Mouse (Mus musculus) liver, embryonic 12.5 days (tissue): ENCODE results near the gene Prrt3. TPM values are rescaled to one million over a fixed set of nuclear protein-coding genes. Genes with fewer than 3 reads are reported as not detected.
A peak's percentile ranks its signal among the peaks of the same experiment; 100 is the strongest.

ENCODE experiments used
- ATAC-seq: fragments of 200-750 bp; cut with Nextera tagmentation; 2 replicates; pipeline ENCODE4 v1.8.0; 2017; ENCODE audit warnings: moderate number of reproducible peaks, mild to moderate bottlenecking, moderate library complexity
- H3K27ac ChIP-seq: fragments of 300-500 bp; sonication (generic); 2 replicates; pipeline ENCODE4 v1.5.1; 2016; ENCODE audit warnings: mild to moderate bottlenecking
- H3K27me3 ChIP-seq: fragments of 300-500 bp; sonication (generic); replicated peaks from 2 replicates; pipeline ENCODE4 v1.6.1; 2016; ENCODE audit warnings: mild to moderate bottlenecking, moderate library complexity
- H3K36me3 ChIP-seq: fragments of 300-500 bp; sonication (generic); 2 replicates; pipeline ENCODE4 v1.6.1; 2016; ENCODE audit warnings: mild to moderate bottlenecking, moderate library complexity
- H3K4me1 ChIP-seq: fragments of 300-500 bp; sonication (generic); 2 replicates; pipeline ENCODE4 v1.6.1; 2016
- H3K4me2 ChIP-seq: fragments of 300-500 bp; sonication (generic); 2 replicates; pipeline ENCODE4 v1.6.1; 2016; ENCODE audit warnings: mild to moderate bottlenecking, moderate library complexity
- H3K4me3 ChIP-seq: fragments of 300-500 bp; sonication (generic); 2 replicates; pipeline ENCODE4 v1.5.1; 2016; ENCODE audit warnings: mild to moderate bottlenecking, moderate library complexity
- H3K9ac ChIP-seq: fragments of 300-500 bp; sonication (generic); 2 replicates; pipeline ENCODE4 v1.6.1; 2016; ENCODE audit warnings: mild to moderate bottlenecking, moderate library complexity
- H3K9me3 ChIP-seq: fragments of 300-500 bp; sonication (generic); replicated peaks from 2 replicates; pipeline ENCODE4 v1.6.1; 2016; ENCODE audit warnings: mild to moderate bottlenecking, moderate library complexity
- WGBS: fragments of 180-500 bp; shearing (Covaris S2); methylation state at CpG from one replicate; pipeline ENCODE4 v1.1.7; 2016; ENCODE audit not compliant: insufficient replicate concordance; 5-methylcytosine and 5-hydroxymethylcytosine counted together
- microRNA-seq: library from miRNA; unstranded; fragments of <30 nt; microRNA quantifications from one replicate; pipeline ENCODE4, GENCODE M21; 2017
- polyA plus RNA-seq: library from polyadenylated mRNA; unstranded; fragments of >200 nt; fragmentation: Nextera tagmentation; extraction: Ambion mirVana; gene quantifications from 2 replicates; pipeline ENCODE4 v1.2.1, GENCODE M21; 2016

The Prrt3 gene
- polyA plus RNA-seq, 1 experiment from 2014 or later = 0.11 TPM

GRCm38 (mm10) chr6:113468512-113468911 lies 33.2 kb downstream of the Prrt3 start:
- H3K4me2 ChIP-seq = peak overlapping the region; percentile 75
- H3K27ac ChIP-seq = no peak overlapping the region
- no peak for ATAC-seq
- H3K4me3 ChIP-seq = no peak overlapping the region
- no peak overlapping the region for H3K9ac ChIP-seq
- peaks cover 21% of the 10 kb centered on the region for H3K4me1 ChIP-seq
- H3K9me3 ChIP-seq = no peaks in the 10 kb centered on the region
- WGBS = 44% methylated on average over 3 of the region's 3 CpGs
- H3K36me3 ChIP-seq = no peaks in the 10 kb centered on the region
- peaks cover 64% of the 10 kb centered on the region for H3K27me3 ChIP-seq

- Histone ChIP-seq H3K9me3 (no peaks in the 10 kb centered on the region), H3K36me3 (no peaks in the 10 kb centered on the region), H3K9ac (no peak overlapping the region), H3K4me2 (no peak overlapping the region), H3K4me3 (no peak overlapping the region), H3K27ac (no peak overlapping the region), H3K27me3 (peaks cover 44% of the 10 kb centered on the region), H3K4me1 (peaks cover 13% of the 10 kb centered on the region)
- ATAC-seq = no peak
- 51% methylated on average over 5 of the region's 5 CpGs for WGBS
These were observed 36.1 kb downstream of the Prrt3 start for GRCm38 (mm10) chr6:113465602-113466001.

- Histone ChIP-seq H3K27me3 (peaks cover 29% of the 10 kb centered on the region; the same call in 1 of the 2 replicates), H3K27ac (no peak overlapping the region), H3K9ac (no peak overlapping the region), H3K36me3 (no peaks in the 10 kb centered on the region), H3K4me2 (no peak overlapping the region), H3K9me3 (no peaks in the 10 kb centered on the region), H3K4me3 (no peak overlapping the region), H3K4me1 (peaks cover 3% of the 10 kb centered on the region)
- 58% methylated on average over 7 of the region's 7 CpGs for WGBS
- ATAC-seq = no peak
These were observed 37.7 kb downstream of the Prrt3 start for GRCm38 (mm10) chr6:113464040-113464439.

GRCm38 (mm10) chr6:113458635-113459034 lies 43.1 kb downstream of the Prrt3 start:
- 63% methylated on average over 10 of the region's 10 CpGs for WGBS

GRCm38 (mm10) chr6:113457952-113458534 lies 43.7 kb downstream of the Prrt3 start, which contains the start of gene Il17re:
TSS of gene Il17re (plus strand) at chr6:113458484.
- no peak within 1 kb of the TSS for H3K4me3 ChIP-seq
- no peak within 1 kb of the TSS for H3K9ac ChIP-seq
- H3K36me3 ChIP-seq = no peaks in the 10 kb centered on the region
- no peak for ATAC-seq
- 24% methylated on average over 10 of the region's 10 CpGs for WGBS
- H3K9me3 ChIP-seq = no peaks in the 10 kb centered on the region
- no peak within 1 kb of the TSS for H3K27ac ChIP-seq
- no peaks in the 10 kb centered on the region for H3K27me3 ChIP-seq
- H3K4me2 ChIP-seq = no peak within 1 kb of the TSS
- no peaks in the 10 kb centered on the region for H3K4me1 ChIP-seq

More at GRCm38 (mm10) chr6:113458635-113459034, 43.1 kb downstream of the Prrt3 start:
- ATAC-seq = no peak
- no peaks in the 10 kb centered on the region for H3K4me1 ChIP-seq
- H3K4me3 ChIP-seq = no peak overlapping the region
- no peak overlapping the region for H3K4me2 ChIP-seq
- H3K27me3 ChIP-seq = no peaks in the 10 kb centered on the region
- H3K9ac ChIP-seq = no peak overlapping the region
- no peaks in the 10 kb centered on the region for H3K9me3 ChIP-seq
- no peak overlapping the region for H3K27ac ChIP-seq
- no peaks in the 10 kb centered on the region for H3K36me3 ChIP-seq

GRCm38 (mm10) chr6:113455007-113455406 lies 46.7 kb downstream of the Prrt3 start:
- H3K9ac ChIP-seq = no peak overlapping the region
- H3K27me3 ChIP-seq = no peaks in the 10 kb centered on the region
- H3K27ac ChIP-seq = no peak overlapping the region
- ATAC-seq = no peak
- H3K4me2 ChIP-seq = no peak overlapping the region
- no peaks in the 10 kb centered on the region for H3K36me3 ChIP-seq
- H3K9me3 ChIP-seq = no peaks in the 10 kb centered on the region
- no peak overlapping the region for H3K4me3 ChIP-seq
- 36% methylated on average over 5 of the region's 5 CpGs for WGBS
- no peaks in the 10 kb centered on the region for H3K4me1 ChIP-seq

GRCm38 (mm10) chr6:113451839-113452238 lies 49.9 kb downstream of the Prrt3 start:
- no peaks in the 10 kb centered on the region for H3K4me1 ChIP-seq
- no peak overlapping the region for H3K9ac ChIP-seq
- H3K27me3 ChIP-seq = no peaks in the 10 kb centered on the region
- no peak overlapping the region for H3K4me2 ChIP-seq
- 66% methylated on average over 2 of the region's 2 CpGs for WGBS
- ATAC-seq = no peak
- H3K27ac ChIP-seq = no peak overlapping the region
- H3K4me3 ChIP-seq = no peak overlapping the region
- H3K36me3 ChIP-seq = peaks cover 24% of the 10 kb centered on the region
- no peaks in the 10 kb centered on the region for H3K9me3 ChIP-seq

- no peak overlapping the region for H3K27ac ChIP-seq
- no peak overlapping the region for H3K4me3 ChIP-seq
- 83% methylated on average over 4 of the region's 4 CpGs for WGBS
- H3K4me1 ChIP-seq = peaks cover 14% of the 10 kb centered on the region
- H3K36me3 ChIP-seq = peaks cover 41% of the 10 kb centered on the region
- no peak overlapping the region for H3K9ac ChIP-seq
- H3K27me3 ChIP-seq = no peaks in the 10 kb centered on the region
- no peak overlapping the region for H3K4me2 ChIP-seq
- no peak for ATAC-seq
- no peaks in the 10 kb centered on the region for H3K9me3 ChIP-seq
These were observed 54.1 kb downstream of the Prrt3 start for GRCm38 (mm10) chr6:113447639-113448038.

GRCm38 (mm10) chr6:113444207-113444965 lies 57.3 kb downstream of the Prrt3 start:
- no peak for ATAC-seq
- Histone ChIP-seq H3K36me3 (peaks cover 41% of the 10 kb centered on the region), H3K9me3 (no peaks in the 10 kb centered on the region), H3K4me3 (no peak overlapping the region), H3K27ac (no peak overlapping the region), H3K4me1 (peaks cover 21% of the 10 kb centered on the region), H3K9ac (no peak overlapping the region), H3K4me2 (peak overlapping the region; percentile 14; the same call in 1 of the 2 replicates), H3K27me3 (no peaks in the 10 kb centered on the region)
- WGBS = 76% methylated on average over 8 of the region's 8 CpGs

Small RNA genes lying within 50 kb of the gene (microRNA-seq; reads per million reads assigned to microRNA genes)
- gene Gm23365 = not detected

Other genes starting within 250 kb of the Prrt3 start
- gene Cpne9, start 219.6 kb downstream of the Prrt3 start, polyA plus RNA-seq = 0.02 TPM in 1 of 2 replicates, not detected in the other
- 15.8 and 16.0 TPM in 2 replicates for gene Brpf1, start 194.8 kb downstream of the Prrt3 start, polyA plus RNA-seq
- gene Ogg1, start 175.0 kb downstream of the Prrt3 start, polyA plus RNA-seq = 8.7 and 9.1 TPM in 2 replicates
- gene Camk1, start 157.9 kb downstream of the Prrt3 start, polyA plus RNA-seq = 31.5 TPM in 2 replicates
- gene Tada3, start 124.0 kb downstream of the Prrt3 start, polyA plus RNA-seq = 29.2 and 33.3 TPM in 2 replicates
- gene Arpc4, start 123.8 kb downstream of the Prrt3 start, polyA plus RNA-seq = 275 and 294 TPM in 2 replicates
- gene Ttll3, start 112.7 kb downstream of the Prrt3 start, polyA plus RNA-seq = 1.1 and 1.3 TPM in 2 replicates
- 19.8 and 22.2 TPM in 2 replicates for gene Rpusd3, start 82.6 kb downstream of the Prrt3 start, polyA plus RNA-seq
- not detected in 2 replicates for gene Cidec, start 66.2 kb downstream of the Prrt3 start, polyA plus RNA-seq
- 56.0 and 57.1 TPM in 2 replicates for gene Jagn1, start 59.4 kb downstream of the Prrt3 start, polyA plus RNA-seq
- gene Il17re, start 43.4 kb downstream of the Prrt3 start, polyA plus RNA-seq = 0.36 and 0.41 TPM in 2 replicates
- 4.7 and 5.1 TPM in 2 replicates for gene Il17rc, start 30.5 kb downstream of the Prrt3 start, polyA plus RNA-seq
- gene Creld1, start 18.6 kb downstream of the Prrt3 start, polyA plus RNA-seq = 9.6 and 10.9 TPM in 2 replicates
- 55.8 and 56.5 TPM in 2 replicates for gene Emc3, start 29.7 kb upstream of the Prrt3 start, polyA plus RNA-seq
- gene Fancd2, start 29.8 kb upstream of the Prrt3 start, polyA plus RNA-seq = 13.8 and 16.4 TPM in 2 replicates
- 0.10 and 0.11 TPM in 2 replicates for gene Fancd2os, start 98.8 kb upstream of the Prrt3 start, polyA plus RNA-seq
- gene Brk1, start 102.8 kb upstream of the Prrt3 start, polyA plus RNA-seq = 106 and 109 TPM in 2 replicates
- gene Vhl, start 122.0 kb upstream of the Prrt3 start, polyA plus RNA-seq = 13.9 and 14.8 TPM in 2 replicates
- gene Irak2, start 136.5 kb upstream of the Prrt3 start, polyA plus RNA-seq = 17.2 and 17.9 TPM in 2 replicates
- 1.3 TPM in 2 replicates for gene Tatdn2, start 195.1 kb upstream of the Prrt3 start, polyA plus RNA-seq
- not detected in 2 replicates for gene Ghrl, start 217.9 kb upstream of the Prrt3 start, polyA plus RNA-seq
- gene Sec13, start 238.8 kb upstream of the Prrt3 start, polyA plus RNA-seq = 155 and 159 TPM in 2 replicates